Mouse (Mus musculus): ENCODE results near the gene Arhgap45.

Arhgap45 gene

GRCm38 (mm10) chr10:80055364-80055763, 38.9 kb downstream of the Arhgap45 start:
- DNase-seq (ENCODE audit: low read depth, low spot score) = no peak

- DNase-seq (ENCODE audit: low read depth, low spot score) = no peak
These were observed 39.4 kb downstream of the Arhgap45 start for GRCm38 (mm10) chr10:80055891-80056290.

- DNase-seq (ENCODE audit: low read depth, low spot score) = no peak
These were observed 40.1 kb downstream of the Arhgap45 start for GRCm38 (mm10) chr10:80056506-80056905.

- no peak for DNase-seq (ENCODE audit: low read depth, low spot score)
These were observed 40.7 kb downstream of the Arhgap45 start for GRCm38 (mm10) chr10:80056976-80057682.

- no peak for DNase-seq (ENCODE audit: low read depth, low spot score)
These were observed 41.4 kb downstream of the Arhgap45 start for GRCm38 (mm10) chr10:80057683-80058326.

GRCm38 (mm10) chr10:80063104-80063503, 46.7 kb downstream of the Arhgap45 start:
- no peak for DNase-seq (ENCODE audit: low read depth, low spot score)

GRCm38 (mm10) chr10:80063877-80064650, 47.6 kb downstream of the Arhgap45 start:
- DNase-seq (ENCODE audit: low read depth, low spot score) = no peak

GRCm38 (mm10) chr10:80069251-80069650, 52.8 kb downstream of the Arhgap45 start:
- no peak for DNase-seq (ENCODE audit: low read depth, low spot score)

- DNase-seq (ENCODE audit: low read depth, low spot score) = no peak
These were observed 53.5 kb downstream of the Arhgap45 start for GRCm38 (mm10) chr10:80069948-80070450.

- no peak for DNase-seq (ENCODE audit: low read depth, low spot score)
These were observed 54.5 kb downstream of the Arhgap45 start for GRCm38 (mm10) chr10:80070837-80071515.

- no peak for DNase-seq (ENCODE audit: low read depth, low spot score)
These were observed 55.1 kb downstream of the Arhgap45 start for GRCm38 (mm10) chr10:80071516-80071900.

GRCm38 (mm10) chr10:80072623-80073489, 56.4 kb downstream of the Arhgap45 start:
- no peak for DNase-seq (ENCODE audit: low read depth, low spot score)

GRCm38 (mm10) chr10:80074813-80075601, 58.6 kb downstream of the Arhgap45 start:
- no peak for DNase-seq (ENCODE audit: low read depth, low spot score)

- DNase-seq (ENCODE audit: low read depth, low spot score) = no peak
These were observed 59.5 kb downstream of the Arhgap45 start for GRCm38 (mm10) chr10:80075924-80076323.

GRCm38 (mm10) chr10:80076386-80076785, 59.9 kb downstream of the Arhgap45 start:
- DNase-seq (ENCODE audit: low read depth, low spot score) = no peak

- no peak for DNase-seq (ENCODE audit: low read depth, low spot score)
These were observed 60.9 kb downstream of the Arhgap45 start for GRCm38 (mm10) chr10:80077312-80077711.

- no peak for DNase-seq (ENCODE audit: low read depth, low spot score)
These were observed 61.9 kb downstream of the Arhgap45 start for GRCm38 (mm10) chr10:80078366-80078765.

GRCm38 (mm10) chr10:80080396-80081070, 64.1 kb downstream of the Arhgap45 start:
- no peak for DNase-seq (ENCODE audit: low read depth, low spot score)

Measured in embryo, embryonic 11.5 days (tissue).